Mouse (Mus musculus) gastrocnemius, adult 8-10 months (tissue): Measurements from ENCODE around the gene Krt90. TPM values are rescaled to one million over a fixed set of nuclear protein-coding genes. Genes with fewer than 3 reads are reported as not detected.

Experiments used
- DNase-seq, 2 experiments: peaks; one replicate each; pipeline ENCODE4 v3.0.0; 2022; ENCODE audit warnings: low spot score in 2 of 2
- total RNA-seq, 4 experiments: library from RNA; stranded (reverse); gene quantifications; 2 replicates each; pipeline ENCODE4 v1.2.4; 2022

Gene Krt90
- not detected for total RNA-seq

- no peak for DNase-seq
These were observed at the start of gene Krt90 for GRCm38 (mm10) chr15:101562850-101563249. Gene Krt90, minus strand, starts transcription at chr15:101562950.

GRCm38 (mm10) chr15:101599123-101599522 is 36.4 kb upstream of the Krt90 start:
- DNase-seq: no peak

- DNase-seq: no peak
These were observed 25.5 kb upstream of the Krt90 start for GRCm38 (mm10) chr15:101588216-101588615.

GRCm38 (mm10) chr15:101584456-101584855 is 21.7 kb upstream of the Krt90 start:
- no peak for DNase-seq

- no peak for DNase-seq
These were observed 20.6 kb upstream of the Krt90 start for GRCm38 (mm10) chr15:101583211-101583965.

GRCm38 (mm10) chr15:101581701-101582100 is 19.0 kb upstream of the Krt90 start:
- DNase-seq: no peak

- DNase-seq: no peak
These were observed 12.8 kb upstream of the Krt90 start for GRCm38 (mm10) chr15:101575506-101575905.

- no peak for DNase-seq
These were observed 11.1 kb upstream of the Krt90 start, which contains the start of gene Krt75 for GRCm38 (mm10) chr15:101573796-101574345. Gene Krt75, minus strand, starts transcription at chr15:101573904.

- DNase-seq: no peak
These were observed 5.0 kb upstream of the Krt90 start for GRCm38 (mm10) chr15:101567780-101568179.

GRCm38 (mm10) chr15:101558034-101558646 is 4.6 kb downstream of the Krt90 start:
- DNase-seq: no peak

- DNase-seq: no peak
These were observed 9.6 kb downstream of the Krt90 start for GRCm38 (mm10) chr15:101553169-101553568.

GRCm38 (mm10) chr15:101552188-101552587 is 10.6 kb downstream of the Krt90 start:
- DNase-seq: no peak

GRCm38 (mm10) chr15:101550567-101550966 is 12.2 kb downstream of the Krt90 start, which contains the start of gene Krt82:
Gene Krt82, minus strand, starts transcription at chr15:101550667.
- no peak for DNase-seq

- no peak for DNase-seq
These were observed 18.3 kb downstream of the Krt90 start for GRCm38 (mm10) chr15:101544478-101544877.

- DNase-seq: no peak
These were observed 20.2 kb downstream of the Krt90 start for GRCm38 (mm10) chr15:101542543-101542942.

- DNase-seq: no peak
These were observed 24.2 kb downstream of the Krt90 start for GRCm38 (mm10) chr15:101538580-101538900.

GRCm38 (mm10) chr15:101537864-101538579 is 24.7 kb downstream of the Krt90 start:
- no peak for DNase-seq

GRCm38 (mm10) chr15:101536054-101536850 is 26.5 kb downstream of the Krt90 start:
- no peak for DNase-seq

- no peak for DNase-seq
These were observed 30.0 kb downstream of the Krt90 start, which contains the start of gene Krt84 for GRCm38 (mm10) chr15:101532720-101533119. Gene Krt84, minus strand, starts transcription at chr15:101532820.

- DNase-seq: no peak
These were observed 40.1 kb downstream of the Krt90 start for GRCm38 (mm10) chr15:101522556-101523232.
